Mouse (Mus musculus): ENCODE measurements around the gene Ntrk3. TPM values are rescaled to one million over a fixed set of nuclear protein-coding genes. Genes with fewer than 3 reads are reported as not detected.

Gene Ntrk3
- total RNA-seq, 1 experiment from 2014 or later = not detected

DNA sequence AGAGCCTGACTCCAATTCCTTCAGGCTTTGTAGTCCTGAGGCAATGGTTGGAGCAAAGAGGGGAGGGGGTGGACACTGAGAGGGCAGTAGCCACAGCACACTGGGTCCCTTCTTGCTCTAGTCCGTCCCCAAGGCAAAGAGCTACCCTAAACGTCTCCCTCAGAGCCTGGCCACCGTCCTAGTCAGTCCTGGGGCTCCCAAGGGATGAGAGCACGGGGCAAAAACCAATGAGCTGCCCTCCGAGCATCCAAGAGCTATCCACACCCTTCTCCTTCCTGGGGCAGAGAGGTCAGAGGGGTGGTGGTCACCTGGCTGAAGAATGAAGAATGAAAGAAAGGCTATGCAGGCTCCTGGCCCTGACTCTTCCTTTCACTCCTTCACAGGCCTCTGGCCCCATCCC is 161.6 kb downstream of the Ntrk3 start:
- ATAC-seq (replicated peaks in 1 of 2; ENCODE audit: insufficient read depth in 1 of 2, low FRiP score in 2 of 2, low TSS enrichment in 1 of 2, low read depth in 1 of 2, poor library complexity in 2 of 2, severe bottlenecking in 2 of 2) = no peak

DNA sequence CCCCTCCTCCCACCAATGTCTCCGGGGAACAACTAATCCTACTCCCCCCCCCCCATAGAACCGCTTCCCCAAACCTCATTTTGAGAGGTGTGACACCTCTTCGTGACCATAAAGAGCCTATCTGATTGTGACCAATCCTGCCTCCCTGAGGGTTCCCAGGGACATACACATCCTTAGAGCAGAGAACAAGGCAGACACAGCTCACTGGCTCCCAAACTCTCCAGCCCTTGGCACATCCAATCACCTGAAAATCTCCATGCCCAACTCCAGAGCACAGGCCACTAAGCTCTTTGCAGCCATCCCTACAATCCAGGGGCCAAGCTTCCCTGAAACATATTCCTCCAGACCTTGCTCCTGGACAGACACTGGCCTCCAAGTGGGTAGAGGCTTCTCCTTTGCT is 162.3 kb downstream of the Ntrk3 start:
- ATAC-seq (replicated peaks in 1 of 2; ENCODE audit: insufficient read depth in 1 of 2, low FRiP score in 2 of 2, low TSS enrichment in 1 of 2, low read depth in 1 of 2, poor library complexity in 2 of 2, severe bottlenecking in 2 of 2) = no peak

DNA sequence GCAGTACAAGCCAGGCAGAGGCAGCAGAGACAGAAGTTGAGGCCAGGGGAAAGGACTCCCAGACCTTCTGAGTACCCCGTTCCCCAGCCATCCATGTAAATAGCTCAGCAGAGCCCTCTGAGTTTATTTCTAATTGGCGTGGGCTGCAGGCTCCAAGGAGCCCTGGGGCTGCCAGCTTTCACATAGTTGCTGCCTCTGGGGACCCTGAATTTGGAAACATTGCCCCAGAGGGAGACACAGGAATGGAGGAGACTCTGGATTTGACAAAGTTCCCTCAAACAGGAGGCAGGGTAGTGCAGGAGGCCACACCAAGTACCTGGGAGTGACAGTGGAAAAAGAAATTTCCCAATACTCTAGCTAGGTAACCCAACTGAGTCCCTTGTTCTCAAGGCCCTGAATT is 166.6 kb downstream of the Ntrk3 start:
- no peak for ATAC-seq (replicated peaks in 1 of 2; ENCODE audit: insufficient read depth in 1 of 2, low FRiP score in 2 of 2, low TSS enrichment in 1 of 2, low read depth in 1 of 2, poor library complexity in 2 of 2, severe bottlenecking in 2 of 2)

DNA sequence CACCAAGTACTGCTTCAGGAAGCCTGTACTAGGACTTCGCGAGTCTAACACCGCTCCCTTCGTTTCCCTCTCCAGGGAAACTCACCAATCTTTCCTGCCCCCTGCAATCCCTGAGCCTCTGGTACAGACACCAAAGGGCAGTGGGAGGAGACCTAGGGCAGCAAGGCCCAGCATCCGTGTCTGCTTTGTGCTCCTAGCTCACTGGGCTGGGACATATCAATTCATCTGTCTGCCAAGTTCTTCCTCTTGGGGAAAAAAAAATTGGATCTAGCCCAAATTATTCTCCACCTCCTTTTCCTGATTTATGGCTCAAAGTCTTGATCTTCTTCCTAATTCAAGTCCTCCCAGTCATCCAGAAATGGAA is 168.6 kb downstream of the Ntrk3 start:
- no peak for ATAC-seq (replicated peaks in 1 of 2; ENCODE audit: insufficient read depth in 1 of 2, low FRiP score in 2 of 2, low TSS enrichment in 1 of 2, low read depth in 1 of 2, poor library complexity in 2 of 2, severe bottlenecking in 2 of 2)

DNA sequence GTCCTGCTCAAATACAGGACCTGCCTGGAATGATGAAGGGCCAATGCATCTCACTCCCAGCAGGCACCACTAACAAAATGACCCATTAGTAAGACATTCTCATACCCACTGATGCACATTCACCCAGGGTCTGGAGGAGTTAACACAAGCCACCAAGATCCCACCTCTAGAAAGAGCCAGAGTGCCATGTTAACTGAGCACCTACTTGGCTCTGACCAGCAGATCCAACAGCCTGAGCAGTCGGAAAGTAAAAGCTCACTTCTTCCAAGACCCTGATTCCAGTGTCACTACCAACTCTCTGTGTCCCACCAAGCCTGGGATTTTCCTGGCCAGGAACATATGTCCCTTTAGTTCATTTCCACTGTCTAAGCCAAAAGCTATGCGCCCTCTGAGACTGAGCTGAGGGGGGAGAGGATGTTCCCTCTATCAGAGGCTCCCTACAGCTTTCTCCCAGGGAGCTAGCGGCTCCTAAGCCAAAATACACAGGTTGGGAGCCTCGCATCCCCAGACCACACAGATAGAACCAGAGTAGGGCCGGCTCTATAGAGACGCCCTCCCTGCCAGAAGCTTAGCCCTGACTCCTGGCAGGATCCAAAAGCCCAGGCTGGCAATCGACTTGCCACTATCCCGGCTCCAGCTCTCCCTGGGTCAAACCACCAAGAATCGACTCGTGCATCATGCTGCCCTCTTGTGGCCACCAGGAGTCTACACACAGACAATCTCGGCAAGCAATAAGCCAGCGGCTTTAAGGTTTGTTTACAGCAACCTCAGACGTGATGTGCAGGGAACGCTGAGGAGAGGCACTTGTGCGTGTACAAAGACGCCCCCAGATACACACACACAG is 169.2 kb downstream of the Ntrk3 start:
- peak; percentile 73 to 74 for ATAC-seq (replicated peaks in 1 of 2; ENCODE audit: insufficient read depth in 1 of 2, low FRiP score in 2 of 2, low TSS enrichment in 1 of 2, low read depth in 1 of 2, poor library complexity in 2 of 2, severe bottlenecking in 2 of 2)

DNA sequence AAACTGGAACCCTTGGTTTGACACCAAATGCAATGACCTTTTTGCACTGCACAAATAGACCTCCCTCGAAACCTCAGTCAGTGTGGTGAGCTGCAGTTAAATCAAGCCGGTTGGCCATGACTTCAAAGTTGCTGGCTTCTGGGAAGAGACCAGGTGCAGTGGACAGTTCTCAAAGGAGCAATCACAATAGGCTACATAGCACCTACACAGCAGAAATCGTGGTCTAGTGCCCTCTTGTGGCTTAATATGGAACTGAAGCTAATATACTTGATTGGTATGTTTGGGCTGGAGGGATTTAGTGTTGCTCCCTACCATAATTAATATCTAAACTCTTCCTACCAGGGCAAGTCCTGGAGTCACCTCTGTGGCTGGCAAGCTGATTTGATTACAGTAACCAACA is 171.2 kb downstream of the Ntrk3 start:
- peak; percentile 43 to 47; a peak in 1 of 4 replicates for ATAC-seq (replicated peaks in 1 of 2; ENCODE audit: insufficient read depth in 1 of 2, low FRiP score in 2 of 2, low TSS enrichment in 1 of 2, low read depth in 1 of 2, poor library complexity in 2 of 2, severe bottlenecking in 2 of 2)

DNA sequence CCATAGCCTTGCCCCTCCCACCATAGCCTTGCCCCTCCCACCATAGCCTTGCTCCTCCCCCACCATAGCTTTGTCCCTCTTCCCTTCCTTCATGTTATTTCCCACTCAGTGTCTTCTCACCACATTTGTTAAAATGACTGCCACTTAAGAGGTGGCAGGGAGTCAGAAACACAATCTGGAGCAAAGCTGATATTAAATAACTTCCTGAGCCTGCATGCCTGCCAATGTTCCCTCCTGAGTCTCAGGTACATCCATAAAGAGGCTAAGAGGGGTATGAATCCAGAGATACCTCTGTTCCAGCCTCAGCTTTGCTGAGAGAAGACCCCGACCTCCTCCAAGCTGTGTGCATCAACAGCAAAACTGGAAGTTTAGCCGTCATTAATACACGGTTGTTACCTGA is 172.4 kb downstream of the Ntrk3 start:
- ATAC-seq (replicated peaks in 1 of 2; ENCODE audit: insufficient read depth in 1 of 2, low FRiP score in 2 of 2, low TSS enrichment in 1 of 2, low read depth in 1 of 2, poor library complexity in 2 of 2, severe bottlenecking in 2 of 2) = no peak

GRCm38 (mm10) chr7:78558503-78558902 is 179.3 kb downstream of the Ntrk3 start:
- no peak for ATAC-seq (replicated peaks in 1 of 2; ENCODE audit: insufficient read depth in 1 of 2, low FRiP score in 2 of 2, low TSS enrichment in 1 of 2, low read depth in 1 of 2, poor library complexity in 2 of 2, severe bottlenecking in 2 of 2)

GRCm38 (mm10) chr7:78555532-78555931 is 182.3 kb downstream of the Ntrk3 start:
- no peak for ATAC-seq (replicated peaks in 1 of 2; ENCODE audit: insufficient read depth in 1 of 2, low FRiP score in 2 of 2, low TSS enrichment in 1 of 2, low read depth in 1 of 2, poor library complexity in 2 of 2, severe bottlenecking in 2 of 2)

DNA sequence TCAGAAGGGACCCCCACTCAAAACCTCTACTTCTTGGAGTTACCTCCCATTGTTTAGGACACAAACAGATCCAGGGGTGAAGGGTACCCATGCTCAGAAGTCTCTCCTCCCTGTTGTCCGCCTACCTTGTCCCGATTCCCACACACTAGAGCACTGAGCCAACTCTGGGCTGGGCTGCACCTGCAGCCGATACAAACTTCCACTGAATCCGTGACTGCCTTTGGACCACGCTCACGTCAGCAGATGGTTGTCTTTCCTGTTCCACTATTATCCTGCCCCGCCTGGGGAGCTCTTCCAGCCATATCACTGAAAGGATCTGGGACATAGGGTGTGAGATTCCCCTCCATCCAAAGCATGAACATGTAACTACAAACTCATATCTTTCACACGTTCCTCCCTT is 188.4 kb downstream of the Ntrk3 start:
- ATAC-seq (replicated peaks in 1 of 2; ENCODE audit: insufficient read depth in 1 of 2, low FRiP score in 2 of 2, low TSS enrichment in 1 of 2, low read depth in 1 of 2, poor library complexity in 2 of 2, severe bottlenecking in 2 of 2) = no peak

GRCm38 (mm10) chr7:78548721-78549120 is 189.1 kb downstream of the Ntrk3 start:
- no peak for ATAC-seq (replicated peaks in 1 of 2; ENCODE audit: insufficient read depth in 1 of 2, low FRiP score in 2 of 2, low TSS enrichment in 1 of 2, low read depth in 1 of 2, poor library complexity in 2 of 2, severe bottlenecking in 2 of 2)

GRCm38 (mm10) chr7:78546551-78546950 is 191.3 kb downstream of the Ntrk3 start:
- ATAC-seq (replicated peaks in 1 of 2; ENCODE audit: insufficient read depth in 1 of 2, low FRiP score in 2 of 2, low TSS enrichment in 1 of 2, low read depth in 1 of 2, poor library complexity in 2 of 2, severe bottlenecking in 2 of 2) = no peak

GRCm38 (mm10) chr7:78542468-78542867 is 195.3 kb downstream of the Ntrk3 start:
- no peak for ATAC-seq (replicated peaks in 1 of 2; ENCODE audit: insufficient read depth in 1 of 2, low FRiP score in 2 of 2, low TSS enrichment in 1 of 2, low read depth in 1 of 2, poor library complexity in 2 of 2, severe bottlenecking in 2 of 2)

DNA sequence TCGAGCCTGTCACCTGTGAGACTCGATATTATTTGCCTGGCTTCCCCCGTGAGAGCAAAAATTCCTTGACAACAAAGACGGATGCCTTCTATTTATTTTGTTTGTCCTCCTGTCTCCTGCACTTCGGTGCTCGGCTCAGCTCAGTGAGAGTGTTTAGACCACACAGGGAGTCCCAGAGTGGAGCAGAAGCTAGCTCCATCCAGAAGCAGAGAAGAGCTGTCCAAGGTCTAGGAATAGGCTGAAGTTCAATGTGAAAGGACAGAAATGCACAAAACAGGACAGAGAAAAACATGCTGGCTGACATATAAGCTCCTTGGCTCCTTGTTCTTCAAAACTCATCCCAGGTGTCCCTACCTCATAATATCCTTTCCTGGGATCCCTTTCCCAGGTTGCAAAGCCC is 207.5 kb downstream of the Ntrk3 start:
- ATAC-seq (replicated peaks in 1 of 2; ENCODE audit: insufficient read depth in 1 of 2, low FRiP score in 2 of 2, low TSS enrichment in 1 of 2, low read depth in 1 of 2, poor library complexity in 2 of 2, severe bottlenecking in 2 of 2) = no peak

DNA sequence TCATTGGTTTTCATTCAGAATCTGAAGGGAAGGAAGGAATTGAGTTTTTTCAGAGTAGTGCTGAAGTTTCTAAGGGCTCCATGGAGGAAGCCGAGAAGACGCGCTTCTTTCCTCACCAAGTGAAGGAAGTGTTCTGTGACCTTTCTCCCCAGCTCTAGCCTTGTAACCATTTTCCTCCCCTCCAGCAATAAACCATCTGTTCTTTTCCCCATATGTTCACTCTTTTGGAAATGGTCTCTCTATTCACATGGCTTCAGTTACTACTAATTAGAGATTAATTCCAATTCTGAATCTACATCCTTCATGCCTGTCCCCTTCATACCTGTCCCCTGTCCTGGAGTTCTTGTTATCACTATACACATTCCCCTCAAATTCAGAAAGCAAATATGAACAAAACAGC is 209.8 kb downstream of the Ntrk3 start:
- no peak for ATAC-seq (replicated peaks in 1 of 2; ENCODE audit: insufficient read depth in 1 of 2, low FRiP score in 2 of 2, low TSS enrichment in 1 of 2, low read depth in 1 of 2, poor library complexity in 2 of 2, severe bottlenecking in 2 of 2)

DNA sequence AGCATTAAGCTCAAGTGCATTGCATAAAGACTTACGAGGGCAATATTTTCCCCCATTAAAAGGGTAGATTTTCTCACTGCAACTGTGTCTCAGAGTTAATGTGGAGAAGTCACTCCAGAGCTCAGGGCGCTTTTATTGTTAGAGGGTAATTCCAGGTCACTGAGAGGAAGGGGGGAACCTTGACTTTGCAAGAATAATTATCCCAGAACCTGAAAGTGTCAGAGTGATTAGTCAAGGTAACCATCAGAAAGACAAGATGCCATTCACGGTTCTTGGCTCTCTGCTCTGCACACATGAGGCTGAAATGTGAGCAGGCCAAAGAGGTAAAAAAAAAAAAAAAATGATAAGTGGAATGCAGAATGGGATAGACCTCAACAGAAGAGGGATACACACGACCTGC is 210.2 kb downstream of the Ntrk3 start:
- ATAC-seq (replicated peaks in 1 of 2; ENCODE audit: insufficient read depth in 1 of 2, low FRiP score in 2 of 2, low TSS enrichment in 1 of 2, low read depth in 1 of 2, poor library complexity in 2 of 2, severe bottlenecking in 2 of 2) = no peak

DNA sequence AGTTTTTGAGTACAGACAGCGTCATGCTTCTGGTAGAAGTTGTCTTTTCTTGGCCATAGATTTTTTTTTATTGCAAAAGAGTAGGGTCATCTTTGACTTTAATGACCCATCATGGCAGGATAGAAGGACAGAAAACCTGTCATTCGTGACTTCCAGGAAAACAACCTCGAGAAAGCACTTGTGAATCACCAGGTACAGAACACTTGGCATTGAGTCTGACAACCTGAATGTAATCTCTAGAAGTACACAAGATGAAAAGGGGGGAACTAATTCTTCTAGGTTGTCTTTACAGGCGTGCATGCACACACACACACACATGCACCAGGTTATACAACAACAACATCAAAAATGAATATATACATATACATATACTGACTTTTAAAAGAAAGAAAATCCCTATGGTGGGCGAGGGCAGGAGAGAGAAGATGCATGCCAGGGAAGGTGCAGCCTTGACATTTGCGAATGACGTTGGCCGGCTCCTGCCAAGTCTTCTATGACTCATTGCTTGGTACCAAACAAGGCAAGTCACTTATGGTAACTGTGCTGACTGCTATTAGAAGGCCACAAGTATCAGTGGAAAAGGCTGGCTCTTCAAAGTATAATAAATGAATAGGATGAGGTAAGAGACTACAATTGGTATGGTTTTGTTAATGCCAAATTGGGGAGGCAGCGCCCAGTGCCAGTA is 217.4 kb downstream of the Ntrk3 start:
- ATAC-seq (replicated peaks in 1 of 2; ENCODE audit: insufficient read depth in 1 of 2, low FRiP score in 2 of 2, low TSS enrichment in 1 of 2, low read depth in 1 of 2, poor library complexity in 2 of 2, severe bottlenecking in 2 of 2) = no peak

GRCm38 (mm10) chr7:78519689-78520088 is 218.1 kb downstream of the Ntrk3 start:
- ATAC-seq (replicated peaks in 1 of 2; ENCODE audit: insufficient read depth in 1 of 2, low FRiP score in 2 of 2, low TSS enrichment in 1 of 2, low read depth in 1 of 2, poor library complexity in 2 of 2, severe bottlenecking in 2 of 2) = no peak
